Comparison of ENCODE assay signal across 15 mouse cellular contexts in genomic region chr13:113970706-113971105, GRCm38 (mm10).
DNase-seq lines count a peak whose midpoint lies in the region; ATAC-seq and TF ChIP-seq lines count a peak whose summit lies in the region.
"Had no signal": no experiment of that assay in that cellular context is flagged by ENCODE, and none has a peak within 500 bp of the region (broad histone marks: within the 10 kb centered on the region; RNA-seq: fewer than 3 reads in every experiment).

No protein-coding gene starts in this region.

- DNase-seq in heart, adult 8-10 months (ENCODE audit: low spot score), result peak; percentile 37
- no peak for DNase-seq in heart, postnatal 4 days
- peak; percentile 23 to 53 for DNase-seq in lung, adult 18-20 months
- no peak for DNase-seq in lung, adult 2 months
- DNase-seq in right cerebral cortex, postnatal 36 days (ENCODE audit: low spot score in 2 of 2), result no peak
- no peak for DNase-seq in thymus, postnatal 36 days
- DNase-seq: cerebellum, adult 18-20 months; right cerebral cortex, adult 18-20 months had no signal

- H3K4me1 ChIP-seq in lung, adult 2 months (ENCODE audit: control insufficient read depth, insufficient read depth, low read length), result peaks cover 2% of the 10 kb centered on the region; the same call in 1 of the 2 replicates
- H3K4me1 ChIP-seq in lung, embryonic 16.5 days (replicated peaks; ENCODE audit: control insufficient read depth, insufficient read depth, low read length), result no peaks in the 10 kb centered on the region
- H3K4me1 ChIP-seq in neural tube, embryonic 15.5 days, result no peaks in the 10 kb centered on the region
- H3K4me1 ChIP-seq: liver, embryonic 12.5 days had no signal

- no peak overlapping the region for H3K27ac ChIP-seq in lung, embryonic 16.5 days (ENCODE audit: low read length)
- no peak overlapping the region for H3K27ac ChIP-seq in neural tube, embryonic 15.5 days (replicated peaks)
- H3K27ac ChIP-seq: forebrain, embryonic 15.5 days; heart, embryonic 15.5 days; hindbrain, postnatal 0 days; liver, embryonic 12.5 days had no signal

- WGBS in lung, adult 2 months, result 31% methylated on average over 5 of the region's 5 CpGs
- 65% methylated on average over 5 of the region's 5 CpGs for WGBS in lung, embryonic 16.5 days
- WGBS in neural tube, embryonic 15.5 days, result 63% methylated on average over 5 of the region's 5 CpGs

- no peak for TF ChIP-seq POLR2A in lung, adult 2 months (IDR thresholded peaks at IDR 0.05; ENCODE audit: borderline replicate concordance, extremely low read depth, low read depth, low read length)

- no peak overlapping the region for H3K4me3 ChIP-seq in lung, adult 2 months (replicated peaks; ENCODE audit: extremely low read depth, low read depth, low read length)
- no peak overlapping the region for H3K4me3 ChIP-seq in lung, embryonic 16.5 days (ENCODE audit: low read length)
- no peak overlapping the region for H3K4me3 ChIP-seq in neural tube, embryonic 15.5 days (replicated peaks)
- H3K4me3 ChIP-seq: forebrain, embryonic 15.5 days; heart, embryonic 15.5 days; liver, embryonic 12.5 days had no signal

- no peak overlapping the region for H3K4me2 ChIP-seq in lung, embryonic 16.5 days (ENCODE audit: low read depth, low read length)
- H3K4me2 ChIP-seq in neural tube, embryonic 15.5 days, result no peak overlapping the region
- H3K4me2 ChIP-seq: forebrain, embryonic 15.5 days; heart, embryonic 15.5 days; liver, embryonic 12.5 days had no signal

- no peaks in the 10 kb centered on the region for H3K9me3 ChIP-seq in lung, embryonic 16.5 days (ENCODE audit: control insufficient read depth, low read length)
- no peaks in the 10 kb centered on the region for H3K9me3 ChIP-seq in neural tube, embryonic 15.5 days (replicated peaks)
- H3K9me3 ChIP-seq: forebrain, embryonic 15.5 days; G1E; heart, embryonic 15.5 days; liver, embryonic 12.5 days had no signal

- ATAC-seq in lung, embryonic 16.5 days (ENCODE audit: low read depth), result peak; percentile 73; the same call in 1 of the 2 replicates
- ATAC-seq in neural tube, embryonic 15.5 days (ENCODE audit: low FRiP score), result no peak
- ATAC-seq: forebrain, embryonic 15.5 days; hindbrain, postnatal 0 days; liver, embryonic 12.5 days had no signal

- no peak overlapping the region for H3K9ac ChIP-seq in lung, embryonic 16.5 days (ENCODE audit: low read length)
- H3K9ac ChIP-seq in neural tube, embryonic 15.5 days (replicated peaks), result no peak overlapping the region
- H3K9ac ChIP-seq: forebrain, embryonic 15.5 days; heart, embryonic 15.5 days; liver, embryonic 12.5 days had no signal

- H3K36me3 ChIP-seq in lung, embryonic 16.5 days (ENCODE audit: control insufficient read depth, insufficient read depth, low read length), result no peaks in the 10 kb centered on the region; the same call in 1 of the 2 replicates
- no peaks in the 10 kb centered on the region; the same call in 1 of the 2 replicates for H3K36me3 ChIP-seq in neural tube, embryonic 15.5 days
- H3K36me3 ChIP-seq: forebrain, embryonic 15.5 days; heart, embryonic 15.5 days had no signal

- no peaks in the 10 kb centered on the region for H3K27me3 ChIP-seq in lung, embryonic 16.5 days (ENCODE audit: control insufficient read depth, insufficient read depth, low read depth, low read length)
- no peaks in the 10 kb centered on the region for H3K27me3 ChIP-seq in neural tube, embryonic 15.5 days (replicated peaks)
- H3K27me3 ChIP-seq: forebrain, embryonic 15.5 days; heart, embryonic 15.5 days; liver, embryonic 12.5 days had no signal

- no peak for TF ChIP-seq CTCF in lung, adult 2 months (IDR thresholded peaks at IDR 0.05; ENCODE audit: insufficient read depth, low read length)

Comparison
In these comparisons a context has a peak if more than half of its experiments do, and no peak if none do; other contexts are left out.
1. DNase-seq: peak in heart, adult 8-10 months (single experiment) and lung, adult 18-20 months (2 of 2); none in heart, postnatal 4 days (single experiment), lung, adult 2 months (single experiment), right cerebral cortex, postnatal 36 days (0 of 2) and thymus, postnatal 36 days (0 of 2).